10 mouse cellular contexts compared by ENCODE assay signal in genomic region chr1:194588711-194589451, GRCm38 (mm10). TPM values are rescaled to one million over a fixed set of nuclear protein-coding genes. Genes with fewer than 3 reads are reported as not detected.
DNase-seq lines count a peak whose midpoint lies in the region; ATAC-seq lines count a peak whose summit lies in the region.
"Had no signal": no experiment of that assay in that cellular context is flagged by ENCODE, and none has a peak within 500 bp of the region (broad histone marks: within the 10 kb centered on the region; RNA-seq: fewer than 3 reads in every experiment).

No protein-coding gene starts in this region.

- H3K27ac ChIP-seq in forebrain, embryonic 12.5 days: 0 out of 2 replicates have a peak overlapping the region, but pooled peaks have one; percentile 2
- no peak overlapping the region for H3K27ac ChIP-seq in limb, embryonic 13.5 days
- H3K27ac ChIP-seq: midbrain, embryonic 12.5 days had no signal

- H3K9me3 ChIP-seq in forebrain, embryonic 12.5 days: no peaks in the 10 kb centered on the region
- no peaks in the 10 kb centered on the region for H3K9me3 ChIP-seq in limb, embryonic 13.5 days
- H3K9me3 ChIP-seq: midbrain, embryonic 12.5 days had no signal

- intact Hi-C loops in heart, postnatal 25 days (cut with DNase I): no loop called here

- H3K4me1 ChIP-seq in forebrain, embryonic 12.5 days: peaks cover 17% of the 10 kb centered on the region
- peaks cover 22% of the 10 kb centered on the region for H3K4me1 ChIP-seq in limb, embryonic 13.5 days

- no peak overlapping the region for H3K4me2 ChIP-seq in forebrain, embryonic 12.5 days
- H3K4me2 ChIP-seq in limb, embryonic 13.5 days (replicated peaks): no peak overlapping the region
- H3K4me2 ChIP-seq: midbrain, embryonic 12.5 days had no signal

- H3K9ac ChIP-seq in forebrain, embryonic 12.5 days: no peak overlapping the region
- no peak overlapping the region for H3K9ac ChIP-seq in limb, embryonic 13.5 days
- H3K9ac ChIP-seq: midbrain, embryonic 12.5 days had no signal

- no peaks in the 10 kb centered on the region for H3K27me3 ChIP-seq in forebrain, embryonic 12.5 days
- no peaks in the 10 kb centered on the region for H3K27me3 ChIP-seq in limb, embryonic 13.5 days
- H3K27me3 ChIP-seq: CH12.LX; midbrain, embryonic 12.5 days had no signal

- H3K4me3 ChIP-seq in forebrain, embryonic 12.5 days (replicated peaks): no peak overlapping the region
- no peak overlapping the region for H3K4me3 ChIP-seq in limb, embryonic 13.5 days
- H3K4me3 ChIP-seq: midbrain, embryonic 12.5 days had no signal

- WGBS in forebrain, embryonic 12.5 days: 83% methylated on average over 1 of the region's 1 CpGs
- WGBS in limb, embryonic 13.5 days: 46% methylated on average over 1 of the region's 1 CpGs

- peak; percentile 13 to 28 for DNase-seq in heart, adult 18-20 months
- no peak for DNase-seq in heart, postnatal 25 days (ENCODE audit: low spot score)
- DNase-seq in retina, postnatal 1 day: peak; percentile 35
- DNase-seq in retina, embryonic 14.5 days (ENCODE audit: low spot score): no peak
- no peak for DNase-seq in spleen, adult 12 weeks (ENCODE audit: low spot score)
- no peak for DNase-seq in layer of hippocampus, adult 18-20 months (ENCODE audit: low spot score in 2 of 2)

- H3K36me3 ChIP-seq in forebrain, embryonic 12.5 days (replicated peaks): no peaks in the 10 kb centered on the region
- no peaks in the 10 kb centered on the region for H3K36me3 ChIP-seq in limb, embryonic 13.5 days
- H3K36me3 ChIP-seq: midbrain, embryonic 12.5 days had no signal

- no peak for ATAC-seq in forebrain, embryonic 12.5 days (ENCODE audit: low FRiP score)
- peak; percentile 81 for ATAC-seq in limb, embryonic 13.5 days (ENCODE audit: low FRiP score, low read depth)

RNA-seq across cellular contexts. Expression of gene Plxna2, which starts 29.1 kb away (rescaled TPM):
- 10 to 100 TPM; 28.2 to 29.1 TPM for total RNA-seq in heart, adult 18-20 months (2021)
- total RNA-seq in heart, postnatal 25 days (2021): 10 to 100 TPM; 25.8 to 26.7 TPM
- 34.0 and 42.6 TPM in 2 replicates for polyA plus RNA-seq in forebrain, embryonic 12.5 days (2016; fragmentation: Nextera tagmentation; extraction: Ambion mirVana)
- 5.6 and 6.7 TPM in 2 replicates for polyA plus RNA-seq in limb, embryonic 13.5 days (2015; fragmentation: Nextera tagmentation; extraction: Ambion mirVana)
- total RNA-seq in layer of hippocampus, adult 18-20 months (2021): 10 to 100 TPM; 62.3 to 66.4 TPM

Comparison
In these comparisons a context has a peak if more than half of its experiments do, and no peak if none do; other contexts are left out.
1. DNase-seq: peak in heart, adult 18-20 months (2 of 2) and retina, postnatal 1 day (single experiment); none in heart, postnatal 25 days (single experiment), retina, embryonic 14.5 days (single experiment), spleen, adult 12 weeks (single experiment) and layer of hippocampus, adult 18-20 months (0 of 2).